Mouse (Mus musculus): Measurements from ENCODE around the gene Trap1.

- TF ChIP-seq CTCF (IDR thresholded peaks at IDR 0.05; ENCODE audit: borderline replicate concordance, control insufficient read depth, extremely low read depth, insufficient read depth, low read length, poor library complexity) (no peak), POLR2A (IDR thresholded peaks at IDR 0.05; ENCODE audit: control insufficient read depth, extremely low read depth, insufficient read depth, low read length, poor library complexity) (no peak)
Measured at GRCm38 (mm10) chr16:4087214-4087913, 9.7 kb upstream of the Trap1 start.

All from thymus, adult 2 months (tissue).